Mouse (Mus musculus) CD8-positive naive resting alpha-beta T cell, adult 2 months (primary cell): ENCODE measurements around the gene 1700025C18Rik.

Experiments
- DNase-seq, 2 experiments: peaks; one replicate each; pipeline ENCODE4 v3.0.0; 2022; ENCODE audit warnings: low read depth in 2 of 2, low spot score in 2 of 2

Gene 1700025C18Rik

GRCm38 (mm10) chr2:165090650-165091049, at the start of gene 1700025C18Rik:
Gene 1700025C18Rik (minus strand): TSS chr2:165090750.
- no peak for DNase-seq

GRCm38 (mm10) chr2:165136049-165136448, 45.5 kb upstream of the 1700025C18Rik start:
- no peak for DNase-seq

- DNase-seq, result no peak
Measured at GRCm38 (mm10) chr2:165133566-165133965, 43.0 kb upstream of the 1700025C18Rik start.

GRCm38 (mm10) chr2:165131428-165131827, 40.9 kb upstream of the 1700025C18Rik start:
- no peak for DNase-seq

GRCm38 (mm10) chr2:165129189-165129588, 38.6 kb upstream of the 1700025C18Rik start:
- no peak for DNase-seq

GRCm38 (mm10) chr2:165126896-165127562, 36.5 kb upstream of the 1700025C18Rik start:
- no peak for DNase-seq

GRCm38 (mm10) chr2:165121206-165121840, 30.8 kb upstream of the 1700025C18Rik start:
- DNase-seq, result no peak

GRCm38 (mm10) chr2:165120765-165121164, 30.2 kb upstream of the 1700025C18Rik start:
- no peak for DNase-seq

GRCm38 (mm10) chr2:165113733-165114132, 23.2 kb upstream of the 1700025C18Rik start:
- DNase-seq, result no peak

- DNase-seq, result peak; percentile 57 to 71
Measured at GRCm38 (mm10) chr2:165112149-165112548, 21.6 kb upstream of the 1700025C18Rik start.

- no peak for DNase-seq
Measured at GRCm38 (mm10) chr2:165106585-165106984, 16.0 kb upstream of the 1700025C18Rik start.

GRCm38 (mm10) chr2:165105513-165106079, 15.0 kb upstream of the 1700025C18Rik start:
- DNase-seq, result no peak

GRCm38 (mm10) chr2:165102920-165103319, 12.4 kb upstream of the 1700025C18Rik start:
- DNase-seq, result no peak

GRCm38 (mm10) chr2:165100749-165101148, 10.2 kb upstream of the 1700025C18Rik start:
- DNase-seq, result no peak

- DNase-seq, result no peak
Measured at GRCm38 (mm10) chr2:165098861-165099260, 8.3 kb upstream of the 1700025C18Rik start.

GRCm38 (mm10) chr2:165096367-165096766, 5.8 kb upstream of the 1700025C18Rik start:
- DNase-seq, result no peak

GRCm38 (mm10) chr2:165092393-165092792, 1.8 kb upstream of the 1700025C18Rik start:
- no peak for DNase-seq

- DNase-seq, result no peak
Measured at GRCm38 (mm10) chr2:165091433-165091965, 949 bp upstream of the 1700025C18Rik start.

- DNase-seq, result no peak
Measured at GRCm38 (mm10) chr2:165089470-165089869, 1.1 kb downstream of the 1700025C18Rik start.

GRCm38 (mm10) chr2:165086634-165087033, 3.9 kb downstream of the 1700025C18Rik start:
- DNase-seq, result no peak

- DNase-seq, result no peak
Measured at GRCm38 (mm10) chr2:165081257-165081656, 9.3 kb downstream of the 1700025C18Rik start.

GRCm38 (mm10) chr2:165080657-165081056, 9.9 kb downstream of the 1700025C18Rik start:
- no peak for DNase-seq
